Mouse (Mus musculus): Measurements from ENCODE around the gene Adgrl1.
"Not testable (repeated sequence)": the region's sequence is repeated elsewhere in the genome, so short reads cannot be mapped to it uniquely, and the experiment has no call there.

Adgrl1 gene

GRCm38 (mm10) chr8:83954749-83955105, 54.8 kb downstream of the Adgrl1 start:
- no peak for DNase-seq (ENCODE audit: low read depth, low spot score)

GRCm38 (mm10) chr8:83955106-83955957, 55.4 kb downstream of the Adgrl1 start, which contains the start of the genes Gm10644 and Asf1b:
Gm10644 (minus strand) TSS chr8:83955205.
Asf1b (plus strand) TSS chr8:83955507.
- DNase-seq (ENCODE audit: low read depth, low spot score): peak; percentile 100

GRCm38 (mm10) chr8:83955958-83956218, 56.0 kb downstream of the Adgrl1 start:
- no peak for DNase-seq (ENCODE audit: low read depth, low spot score)

GRCm38 (mm10) chr8:83956789-83957188, 56.9 kb downstream of the Adgrl1 start:
- peak; percentile 86 for DNase-seq (ENCODE audit: low read depth, low spot score)

- DNase-seq (ENCODE audit: low read depth, low spot score): no peak
These were observed 64.3 kb downstream of the Adgrl1 start for GRCm38 (mm10) chr8:83964015-83964765.

- DNase-seq (ENCODE audit: low read depth, low spot score): no peak
These were observed 67.8 kb downstream of the Adgrl1 start for GRCm38 (mm10) chr8:83967701-83968100.

GRCm38 (mm10) chr8:83971121-83971520, 71.2 kb downstream of the Adgrl1 start:
- no peak for DNase-seq (ENCODE audit: low read depth, low spot score)

GRCm38 (mm10) chr8:83971661-83972060, 71.8 kb downstream of the Adgrl1 start:
- DNase-seq (ENCODE audit: low read depth, low spot score): no peak

- peak; percentile 99 for DNase-seq (ENCODE audit: low read depth, low spot score)
These were observed 72.5 kb downstream of the Adgrl1 start, which contains the start of gene Prkaca for GRCm38 (mm10) chr8:83972150-83973120. Prkaca (plus strand) TSS chr8:83972993.

- DNase-seq (ENCODE audit: low read depth, low spot score): no peak
These were observed 73.5 kb downstream of the Adgrl1 start for GRCm38 (mm10) chr8:83973161-83974031.

- no peak for DNase-seq (ENCODE audit: low read depth, low spot score)
These were observed 74.6 kb downstream of the Adgrl1 start for GRCm38 (mm10) chr8:83974521-83974920.

- DNase-seq (ENCODE audit: low read depth, low spot score): peak; percentile 27
These were observed 76.3 kb downstream of the Adgrl1 start for GRCm38 (mm10) chr8:83976101-83976630.

- DNase-seq (ENCODE audit: low read depth, low spot score): no peak
These were observed 77.0 kb downstream of the Adgrl1 start for GRCm38 (mm10) chr8:83976779-83977350.

- no peak for DNase-seq (ENCODE audit: low read depth, low spot score)
These were observed 77.7 kb downstream of the Adgrl1 start for GRCm38 (mm10) chr8:83977646-83978045.

- no peak for DNase-seq (ENCODE audit: low read depth, low spot score)
These were observed 78.3 kb downstream of the Adgrl1 start for GRCm38 (mm10) chr8:83978200-83978599.

- DNase-seq (ENCODE audit: low read depth, low spot score): no peak
These were observed 80.3 kb downstream of the Adgrl1 start for GRCm38 (mm10) chr8:83980250-83980649.

GRCm38 (mm10) chr8:83980845-83981244, 80.9 kb downstream of the Adgrl1 start:
- DNase-seq (ENCODE audit: low read depth, low spot score): no peak

- no peak for DNase-seq (ENCODE audit: low read depth, low spot score)
These were observed 81.6 kb downstream of the Adgrl1 start for GRCm38 (mm10) chr8:83981533-83981932.

- no peak for DNase-seq (ENCODE audit: low read depth, low spot score)
These were observed 82.5 kb downstream of the Adgrl1 start for GRCm38 (mm10) chr8:83982449-83982848.

GRCm38 (mm10) chr8:83983222-83983621, 83.3 kb downstream of the Adgrl1 start:
- not testable (repeated sequence) for DNase-seq (ENCODE audit: low read depth, low spot score)

All from 3T3-L1 (cell line).